Mouse (Mus musculus): Measurements from ENCODE around the gene Spata31d1d. TPM values are rescaled to one million over a fixed set of nuclear protein-coding genes. Genes with fewer than 3 reads are reported as not detected.

Spata31d1d gene
- polyA plus RNA-seq, 1 experiment from 2014 or later: not detected

- ATAC-seq (replicated peaks; ENCODE audit: low FRiP score, low TSS enrichment, low read depth) (no peak), DNase-seq (ENCODE audit: low spot score) (no peak)
- H3K4me3 ChIP-seq (ENCODE audit: low read depth, low read length): no peak overlapping the region
- WGBS: 87% methylated on average over 7 of the region's 7 CpGs
- H3K27me3 ChIP-seq (replicated peaks; ENCODE audit: control insufficient read depth, insufficient read depth, low read length): no peaks in the 10 kb centered on the region
- no peaks in the 10 kb centered on the region for H3K4me1 ChIP-seq (replicated peaks; ENCODE audit: control insufficient read depth, insufficient read depth, low read length)
- no peak overlapping the region for H3K4me2 ChIP-seq (ENCODE audit: low read length)
- H3K9ac ChIP-seq (ENCODE audit: low read length): no peak overlapping the region
- no peaks in the 10 kb centered on the region for H3K36me3 ChIP-seq (ENCODE audit: control insufficient read depth, insufficient read depth, low read length)
- H3K9me3 ChIP-seq (ENCODE audit: control insufficient read depth, low read length): no peaks in the 10 kb centered on the region
- no peak overlapping the region for H3K27ac ChIP-seq (ENCODE audit: low read depth)
These were observed 35.8 kb downstream of the Spata31d1d start for GRCm38 (mm10) chr13:59695781-59696180.

- Histone ChIP-seq H3K27me3 (replicated peaks; ENCODE audit: control insufficient read depth, insufficient read depth, low read length) (no peaks in the 10 kb centered on the region), H3K4me2 (ENCODE audit: low read length) (no peak within 1 kb of the TSS), H3K4me1 (replicated peaks; ENCODE audit: control insufficient read depth, insufficient read depth, low read length) (no peaks in the 10 kb centered on the region), H3K9ac (ENCODE audit: low read length) (no peak within 1 kb of the TSS), H3K27ac (ENCODE audit: low read depth) (no peak within 1 kb of the TSS), H3K9me3 (ENCODE audit: control insufficient read depth, low read length) (no peaks in the 10 kb centered on the region), H3K36me3 (ENCODE audit: control insufficient read depth, insufficient read depth, low read length) (no peaks in the 10 kb centered on the region), H3K4me3 (ENCODE audit: low read depth, low read length) (no peak within 1 kb of the TSS)
- 91% methylated on average over 3 of the region's 3 CpGs for WGBS
- no peak for ATAC-seq (replicated peaks; ENCODE audit: low FRiP score, low TSS enrichment, low read depth)
- DNase-seq (ENCODE audit: low spot score): no peak
These were observed 37.5 kb downstream of the Spata31d1d start, which contains the start of gene 4921517D22Rik for GRCm38 (mm10) chr13:59694008-59694407. 4921517D22Rik (minus strand) TSS chr13:59694108.

- DNase-seq (ENCODE audit: low spot score) (no peak), ATAC-seq (replicated peaks; ENCODE audit: low FRiP score, low TSS enrichment, low read depth) (no peak)
- Histone ChIP-seq H3K4me3 (ENCODE audit: low read depth, low read length) (no peak overlapping the region), H3K9ac (ENCODE audit: low read length) (no peak overlapping the region), H3K9me3 (ENCODE audit: control insufficient read depth, low read length) (no peaks in the 10 kb centered on the region), H3K27me3 (replicated peaks; ENCODE audit: control insufficient read depth, insufficient read depth, low read length) (no peaks in the 10 kb centered on the region), H3K27ac (ENCODE audit: low read depth) (no peak overlapping the region), H3K4me1 (replicated peaks; ENCODE audit: control insufficient read depth, insufficient read depth, low read length) (no peaks in the 10 kb centered on the region), H3K36me3 (ENCODE audit: control insufficient read depth, insufficient read depth, low read length) (no peaks in the 10 kb centered on the region), H3K4me2 (ENCODE audit: low read length) (no peak overlapping the region)
- WGBS: 79% methylated on average over 10 of the region's 10 CpGs
These were observed 40.1 kb downstream of the Spata31d1d start for GRCm38 (mm10) chr13:59691478-59691877.

GRCm38 (mm10) chr13:59690576-59690975, 41.0 kb downstream of the Spata31d1d start:
- Histone ChIP-seq H3K4me2 (ENCODE audit: low read length) (no peak overlapping the region), H3K9me3 (ENCODE audit: control insufficient read depth, low read length) (no peaks in the 10 kb centered on the region), H3K4me3 (ENCODE audit: low read depth, low read length) (no peak overlapping the region), H3K27ac (ENCODE audit: low read depth) (no peak overlapping the region), H3K27me3 (replicated peaks; ENCODE audit: control insufficient read depth, insufficient read depth, low read length) (no peaks in the 10 kb centered on the region), H3K9ac (ENCODE audit: low read length) (no peak overlapping the region), H3K4me1 (replicated peaks; ENCODE audit: control insufficient read depth, insufficient read depth, low read length) (no peaks in the 10 kb centered on the region), H3K36me3 (ENCODE audit: control insufficient read depth, insufficient read depth, low read length) (no peaks in the 10 kb centered on the region)
- 83% methylated on average over 7 of the region's 7 CpGs for WGBS
- ATAC-seq (replicated peaks; ENCODE audit: low FRiP score, low TSS enrichment, low read depth): no peak
- DNase-seq (ENCODE audit: low spot score): no peak

- H3K4me3 ChIP-seq (ENCODE audit: low read depth, low read length): no peak overlapping the region
- no peaks in the 10 kb centered on the region for H3K27me3 ChIP-seq (replicated peaks; ENCODE audit: control insufficient read depth, insufficient read depth, low read length)
- H3K4me2 ChIP-seq (ENCODE audit: low read length): no peak overlapping the region
- 90% methylated on average over 3 of the region's 3 CpGs for WGBS
- H3K27ac ChIP-seq (ENCODE audit: low read depth): no peak overlapping the region
- H3K9ac ChIP-seq (ENCODE audit: low read length): no peak overlapping the region
- ATAC-seq (replicated peaks; ENCODE audit: low FRiP score, low TSS enrichment, low read depth): no peak
- no peaks in the 10 kb centered on the region for H3K4me1 ChIP-seq (replicated peaks; ENCODE audit: control insufficient read depth, insufficient read depth, low read length)
- H3K36me3 ChIP-seq (ENCODE audit: control insufficient read depth, insufficient read depth, low read length): no peaks in the 10 kb centered on the region
- no peaks in the 10 kb centered on the region for H3K9me3 ChIP-seq (ENCODE audit: control insufficient read depth, low read length)
- no peak for DNase-seq (ENCODE audit: low spot score)
These were observed 41.7 kb downstream of the Spata31d1d start for GRCm38 (mm10) chr13:59689843-59690242.

GRCm38 (mm10) chr13:59689313-59689712, 42.2 kb downstream of the Spata31d1d start:
- Histone ChIP-seq H3K9me3 (ENCODE audit: control insufficient read depth, low read length) (no peaks in the 10 kb centered on the region), H3K27ac (ENCODE audit: low read depth) (no peak overlapping the region), H3K4me3 (ENCODE audit: low read depth, low read length) (no peak overlapping the region), H3K36me3 (ENCODE audit: control insufficient read depth, insufficient read depth, low read length) (no peaks in the 10 kb centered on the region), H3K27me3 (replicated peaks; ENCODE audit: control insufficient read depth, insufficient read depth, low read length) (no peaks in the 10 kb centered on the region), H3K4me2 (ENCODE audit: low read length) (no peak overlapping the region), H3K4me1 (replicated peaks; ENCODE audit: control insufficient read depth, insufficient read depth, low read length) (no peaks in the 10 kb centered on the region), H3K9ac (ENCODE audit: low read length) (no peak overlapping the region)
- ATAC-seq (replicated peaks; ENCODE audit: low FRiP score, low TSS enrichment, low read depth) (no peak), DNase-seq (ENCODE audit: low spot score) (no peak)
- 88% methylated on average over 9 of the region's 9 CpGs for WGBS

- H3K27ac ChIP-seq (ENCODE audit: low read depth): no peak overlapping the region
- no peak for ATAC-seq (replicated peaks; ENCODE audit: low FRiP score, low TSS enrichment, low read depth)
- 67% methylated on average over 13 of the region's 13 CpGs for WGBS
These were observed 43.2 kb downstream of the Spata31d1d start for GRCm38 (mm10) chr13:59688338-59688770.

GRCm38 (mm10) chr13:59685236-59685635, 46.3 kb downstream of the Spata31d1d start:
- Histone ChIP-seq H3K27ac (ENCODE audit: low read depth) (no peak overlapping the region), H3K4me2 (ENCODE audit: low read length) (no peak overlapping the region), H3K4me1 (replicated peaks; ENCODE audit: control insufficient read depth, insufficient read depth, low read length) (no peaks in the 10 kb centered on the region), H3K27me3 (replicated peaks; ENCODE audit: control insufficient read depth, insufficient read depth, low read length) (no peaks in the 10 kb centered on the region), H3K9me3 (ENCODE audit: control insufficient read depth, low read length) (no peaks in the 10 kb centered on the region), H3K9ac (ENCODE audit: low read length) (no peak overlapping the region), H3K4me3 (ENCODE audit: low read depth, low read length) (no peak overlapping the region), H3K36me3 (ENCODE audit: control insufficient read depth, insufficient read depth, low read length) (no peaks in the 10 kb centered on the region)
- ATAC-seq (replicated peaks; ENCODE audit: low FRiP score, low TSS enrichment, low read depth) (no peak), DNase-seq (ENCODE audit: low spot score) (no peak)
- 81% methylated on average over 3 of the region's 3 CpGs for WGBS

More at GRCm38 (mm10) chr13:59688338-59688770, 43.2 kb downstream of the Spata31d1d start:
- no peaks in the 10 kb centered on the region for H3K9me3 ChIP-seq (ENCODE audit: control insufficient read depth, low read length)
- no peak overlapping the region for H3K4me3 ChIP-seq (ENCODE audit: low read depth, low read length)
- H3K4me1 ChIP-seq (replicated peaks; ENCODE audit: control insufficient read depth, insufficient read depth, low read length): no peaks in the 10 kb centered on the region
- no peaks in the 10 kb centered on the region for H3K36me3 ChIP-seq (ENCODE audit: control insufficient read depth, insufficient read depth, low read length)
- no peak overlapping the region for H3K4me2 ChIP-seq (ENCODE audit: low read length)
- no peak overlapping the region for H3K9ac ChIP-seq (ENCODE audit: low read length)
- no peaks in the 10 kb centered on the region for H3K27me3 ChIP-seq (replicated peaks; ENCODE audit: control insufficient read depth, insufficient read depth, low read length)
- DNase-seq (ENCODE audit: low spot score): no peak

- no peaks in the 10 kb centered on the region for H3K27me3 ChIP-seq (replicated peaks; ENCODE audit: control insufficient read depth, insufficient read depth, low read length)
- H3K4me2 ChIP-seq (ENCODE audit: low read length): no peak overlapping the region
- ATAC-seq (replicated peaks; ENCODE audit: low FRiP score, low TSS enrichment, low read depth): no peak
- no peaks in the 10 kb centered on the region for H3K9me3 ChIP-seq (ENCODE audit: control insufficient read depth, low read length)
- H3K4me3 ChIP-seq (ENCODE audit: low read depth, low read length): no peak overlapping the region
- H3K36me3 ChIP-seq (ENCODE audit: control insufficient read depth, insufficient read depth, low read length): no peaks in the 10 kb centered on the region
- H3K9ac ChIP-seq (ENCODE audit: low read length): no peak overlapping the region
- H3K4me1 ChIP-seq (replicated peaks; ENCODE audit: control insufficient read depth, insufficient read depth, low read length): no peaks in the 10 kb centered on the region
- peak; percentile 62 for DNase-seq (ENCODE audit: low spot score)
- 20% methylated on average over 7 of the region's 7 CpGs for WGBS
- no peak overlapping the region for H3K27ac ChIP-seq (ENCODE audit: low read depth)
These were observed 48.9 kb downstream of the Spata31d1d start for GRCm38 (mm10) chr13:59682629-59683028.

Data from intestine, embryonic 14.5 days (tissue).